Mouse (Mus musculus) liver, embryonic 11.5 days (tissue): ENCODE measurements around the gene Dpm2. TPM values are rescaled to one million over a fixed set of nuclear protein-coding genes. Genes with fewer than 3 reads are reported as not detected.

Experiments
- ATAC-seq: fragments of 200-750 bp; cut with Nextera tagmentation; replicated peaks from 2 replicates; pipeline ENCODE4 v1.8.0; 2017; ENCODE audit warnings: moderate number of reproducible peaks, mild to moderate bottlenecking, moderate TSS enrichment, moderate library complexity; ENCODE audit not compliant: low FRiP score
- DNase-seq: peaks from one replicate; pipeline ENCODE4 v3.0.0-alpha.2; 2017; ENCODE audit warnings: low spot score
- H3K27ac ChIP-seq: fragments of 300-500 bp; sonication (generic); 2 replicates; pipeline ENCODE4 v1.5.1; 2014; ENCODE audit warnings: mild to moderate bottlenecking, low read depth, low read length, control low read depth
- H3K27me3 ChIP-seq: fragments of 300-500 bp; sonication (generic); replicated peaks from 2 replicates; pipeline ENCODE4 v1.6.1; 2014; ENCODE audit warnings: low read length, mixed read lengths; ENCODE audit not compliant: control insufficient read depth, insufficient read depth
- H3K36me3 ChIP-seq: fragments of 300-500 bp; sonication (generic); 2 replicates; pipeline ENCODE4 v1.6.1; 2014; ENCODE audit warnings: mild to moderate bottlenecking, low read length, moderate library complexity, mixed read lengths; ENCODE audit not compliant: control insufficient read depth, insufficient read depth
- H3K4me1 ChIP-seq: fragments of 300-500 bp; sonication (generic); replicated peaks from 2 replicates; pipeline ENCODE4 v1.6.1; 2014; ENCODE audit warnings: low read length, mixed read lengths; ENCODE audit not compliant: control insufficient read depth, insufficient read depth
- H3K4me2 ChIP-seq: fragments of 300-500 bp; sonication (generic); 2 replicates; pipeline ENCODE4 v1.6.1; 2014; ENCODE audit warnings: mild to moderate bottlenecking, control low read depth, moderate library complexity
- H3K4me3 ChIP-seq: fragments of 300-500 bp; sonication (generic); 2 replicates; pipeline ENCODE4 v1.5.1; 2014; ENCODE audit warnings: low read depth, low read length, control low read depth
- H3K9ac ChIP-seq: fragments of 300-500 bp; sonication (generic); 2 replicates; pipeline ENCODE4 v1.6.1; 2014; ENCODE audit warnings: low read depth, low read length, control low read depth
- H3K9me3 ChIP-seq: fragments of 300-500 bp; sonication (generic); 2 replicates; pipeline ENCODE4 v1.6.1; 2016; ENCODE audit warnings: low read length, inconsistent platforms, mixed read lengths; ENCODE audit not compliant: control insufficient read depth
- WGBS: fragments of 180-500 bp; shearing (Covaris S2); extraction: QIAGEN DNeasy Blood & Tissue Kit; methylation state at CpG from one replicate; pipeline ENCODE4 v1.1.7; 2014; 5-methylcytosine and 5-hydroxymethylcytosine counted together
- polyA plus RNA-seq: library from polyadenylated mRNA; unstranded; fragments of >200 nt; fragmentation: Nextera tagmentation; extraction: Ambion mirVana; gene quantifications from 2 replicates; pipeline ENCODE4 v1.2.1, GENCODE M21; 2014

The Dpm2 gene
- polyA plus RNA-seq, 1 experiment from 2014 or later: 109 TPM

GRCm38 (mm10) chr2:32574901-32575585, 4.4 kb downstream of the Dpm2 start:
- Histone ChIP-seq H3K4me3 (peak overlapping the region; percentile 42), H3K27ac (no peak overlapping the region), H3K4me1 (peaks cover 14% of the 10 kb centered on the region), H3K36me3 (0 out of 2 replicates have a peak, but pooled peaks cover 4% of the 10 kb centered on the region), H3K9ac (no peak overlapping the region), H3K9me3 (no peaks in the 10 kb centered on the region), H3K27me3 (peaks cover 37% of the 10 kb centered on the region), H3K4me2 (peak overlapping the region; percentile 79)
- DNase-seq (no peak), ATAC-seq (no peak; the same call in 1 of the 2 replicates)
- 8% methylated on average over 26 of the region's 26 CpGs for WGBS

DNA sequence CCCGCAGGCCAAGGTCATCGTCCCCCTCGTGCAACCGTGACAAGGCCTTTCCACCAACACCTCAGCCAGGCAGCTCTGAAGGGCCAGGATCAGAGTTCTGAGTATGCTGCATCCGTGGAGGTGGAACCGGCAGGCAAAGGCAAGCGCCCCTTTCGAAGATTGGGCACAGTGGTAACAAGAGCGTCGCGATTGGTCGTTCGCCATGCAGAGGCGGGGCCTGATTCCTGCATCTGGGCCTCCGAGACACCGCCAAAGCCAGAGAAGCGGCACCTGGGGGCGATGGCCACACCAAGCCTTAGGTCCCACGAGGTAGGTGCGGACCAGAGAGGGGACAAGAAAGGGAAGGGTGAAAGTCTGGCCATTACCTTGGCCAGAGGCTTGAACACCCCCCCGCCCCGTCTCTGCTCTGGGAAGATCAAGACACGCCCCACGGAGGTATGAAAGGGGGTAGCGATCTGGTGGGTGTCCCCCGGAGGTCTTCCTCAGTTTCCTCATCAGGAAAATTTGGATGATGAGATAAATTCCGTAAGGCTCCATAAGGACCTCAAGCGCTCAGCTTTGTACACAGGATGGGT, 5.0 kb downstream of the Dpm2 start, which contains the start of gene 9430097D07Rik:
Gene 9430097D07Rik (minus strand): TSS at position 99 of the 575 bp plus-strand sequence.
- peak within 1 kb of the TSS; percentile 42 for H3K4me3 ChIP-seq
- ATAC-seq: peak; percentile 56; the same call in 1 of the 2 replicates
- 9% methylated on average over 28 of the region's 28 CpGs for WGBS
- H3K9me3 ChIP-seq: no peaks in the 10 kb centered on the region
- no peak within 1 kb of the TSS for H3K9ac ChIP-seq
- H3K4me1 ChIP-seq: peaks cover 14% of the 10 kb centered on the region
- H3K27ac ChIP-seq: no peak within 1 kb of the TSS
- H3K27me3 ChIP-seq: peaks cover 41% of the 10 kb centered on the region
- DNase-seq: no peak
- peak within 1 kb of the TSS; percentile 79 for H3K4me2 ChIP-seq
- 0 out of 2 replicates have a peak, but pooled peaks cover 4% of the 10 kb centered on the region for H3K36me3 ChIP-seq

GRCm38 (mm10) chr2:32576532-32576931, 5.9 kb downstream of the Dpm2 start:
- ATAC-seq (no peak), DNase-seq (no peak)
- H3K27ac ChIP-seq: no peak overlapping the region
- H3K27me3 ChIP-seq: peaks cover 41% of the 10 kb centered on the region
- no peak overlapping the region for H3K9ac ChIP-seq
- no peaks in the 10 kb centered on the region for H3K9me3 ChIP-seq
- H3K4me1 ChIP-seq: peaks cover 14% of the 10 kb centered on the region
- 0 out of 2 replicates have a peak, but pooled peaks cover 4% of the 10 kb centered on the region for H3K36me3 ChIP-seq
- no peak overlapping the region for H3K4me3 ChIP-seq
- H3K4me2 ChIP-seq: no peak overlapping the region
- 84% methylated on average over 9 of the region's 9 CpGs for WGBS

GRCm38 (mm10) chr2:32578146-32579046, 7.7 kb downstream of the Dpm2 start:
- H3K4me3 ChIP-seq: no peak overlapping the region
- DNase-seq (no peak), ATAC-seq (no peak)
- 0 out of 2 replicates have a peak, but pooled peaks cover under 1% of the 10 kb centered on the region for H3K36me3 ChIP-seq
- 38% methylated on average over 25 of the region's 30 CpGs for WGBS
- H3K9ac ChIP-seq: no peak overlapping the region
- no peak overlapping the region for H3K27ac ChIP-seq
- no peaks in the 10 kb centered on the region for H3K9me3 ChIP-seq
- H3K4me2 ChIP-seq: no peak overlapping the region
- H3K27me3 ChIP-seq: peaks cover 41% of the 10 kb centered on the region
- peaks cover 11% of the 10 kb centered on the region for H3K4me1 ChIP-seq

- no peak overlapping the region for H3K9ac ChIP-seq
- ATAC-seq (no peak; the same call in 1 of the 2 replicates), DNase-seq (no peak)
- no peak overlapping the region for H3K27ac ChIP-seq
- H3K4me2 ChIP-seq: peak overlapping the region; percentile 53
- 39% methylated on average over 19 of the region's 19 CpGs for WGBS
- H3K4me3 ChIP-seq: peak overlapping the region; percentile 27
- H3K36me3 ChIP-seq: no peaks in the 10 kb centered on the region
- H3K27me3 ChIP-seq: peaks cover 30% of the 10 kb centered on the region
- H3K4me1 ChIP-seq: peaks cover 8% of the 10 kb centered on the region
- no peaks in the 10 kb centered on the region for H3K9me3 ChIP-seq
Measured at GRCm38 (mm10) chr2:32581450-32582095, 10.9 kb downstream of the Dpm2 start.

DNA sequence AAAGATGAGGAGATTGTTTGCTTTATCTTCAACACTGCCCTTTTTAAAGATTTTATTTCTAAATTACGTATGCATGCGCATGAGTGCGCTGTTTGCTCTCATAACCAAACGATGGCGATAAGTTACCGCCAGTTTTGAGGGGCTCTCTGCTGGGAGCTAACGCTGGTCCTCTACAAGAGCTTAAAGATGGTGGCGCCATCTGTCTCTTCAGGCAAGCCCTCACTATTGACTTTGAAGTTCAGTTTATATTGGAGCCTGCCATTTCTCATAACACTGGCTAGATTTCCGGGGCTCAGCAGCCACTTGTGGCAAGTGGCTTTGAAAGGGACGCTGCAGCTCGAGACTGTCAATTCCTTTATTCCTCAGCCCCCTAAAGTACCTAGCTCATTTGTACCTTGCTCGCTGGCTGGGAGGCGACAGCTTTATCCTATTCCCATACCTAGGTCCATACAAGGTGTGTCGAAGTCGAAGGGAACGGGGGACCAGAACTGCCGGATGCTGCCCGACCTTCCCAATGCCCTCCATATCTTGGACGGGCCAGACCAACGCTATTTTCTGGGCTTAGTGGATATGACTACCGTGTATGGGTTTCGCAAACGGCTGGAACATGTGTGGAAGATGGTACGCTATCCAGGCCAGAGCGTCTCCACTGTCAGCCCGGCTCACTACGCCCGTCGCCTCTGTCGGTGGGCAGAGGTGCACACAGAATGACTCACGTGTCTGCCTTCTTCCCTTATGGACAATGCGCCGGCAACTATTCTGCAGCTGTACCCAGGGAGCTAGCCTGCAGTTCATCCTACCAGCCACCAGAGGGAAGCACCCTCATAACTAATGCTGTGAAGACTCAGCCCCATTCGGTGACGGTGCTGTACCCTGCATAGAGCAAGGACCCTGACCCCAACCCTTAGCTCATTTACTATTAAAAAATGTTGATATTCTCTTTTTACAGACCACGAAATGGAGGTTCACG, 12.5 kb downstream of the Dpm2 start:
- Histone ChIP-seq H3K4me2 (peak overlapping the region; percentile 62), H3K4me3 (peak overlapping the region; percentile 31), H3K27ac (no peak overlapping the region), H3K27me3 (peaks cover 21% of the 10 kb centered on the region), H3K36me3 (no peaks in the 10 kb centered on the region), H3K9me3 (no peaks in the 10 kb centered on the region), H3K4me1 (peaks cover 13% of the 10 kb centered on the region), H3K9ac (peak overlapping the region; percentile 3; the same call in 1 of the 2 replicates)
- peak; percentile 57 for ATAC-seq
- peak; percentile 77 for DNase-seq
- WGBS: 12% methylated on average over 37 of the region's 37 CpGs

DNA sequence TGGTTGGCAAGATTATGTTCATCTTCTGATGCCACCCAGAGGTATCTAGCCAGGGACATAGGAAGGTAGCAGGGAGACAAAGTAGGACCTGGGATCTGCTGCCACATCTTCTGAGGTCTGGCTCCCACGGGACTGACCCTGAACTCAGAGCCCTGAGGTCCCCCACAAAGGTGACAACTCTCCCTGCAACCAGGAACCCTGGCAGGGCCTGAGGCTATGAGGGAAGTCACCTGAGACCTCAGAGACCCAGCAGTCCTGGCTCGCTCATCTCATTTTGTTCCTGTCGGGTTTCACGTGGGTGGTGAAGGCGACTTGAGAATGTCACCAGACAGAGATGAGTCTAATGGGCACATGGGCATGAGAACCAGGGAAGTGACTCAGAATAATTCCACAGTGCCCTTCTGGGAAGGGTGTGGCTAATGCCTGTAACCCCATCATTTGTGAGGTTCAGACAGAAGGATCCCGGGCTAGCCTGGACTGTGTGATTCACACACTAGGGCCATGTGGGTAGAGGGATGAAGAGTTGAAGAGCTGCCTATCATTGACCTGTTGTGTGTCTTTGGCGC, 14.6 kb downstream of the Dpm2 start:
- Histone ChIP-seq H3K9ac (no peak overlapping the region), H3K4me1 (peaks cover 19% of the 10 kb centered on the region), H3K4me2 (no peak overlapping the region), H3K27me3 (peaks cover 3% of the 10 kb centered on the region), H3K27ac (no peak overlapping the region), H3K36me3 (no peaks in the 10 kb centered on the region; the same call in 1 of the 2 replicates), H3K4me3 (no peak overlapping the region), H3K9me3 (no peaks in the 10 kb centered on the region)
- WGBS: 79% methylated on average over 7 of the region's 7 CpGs
- DNase-seq: no peak
- no peak for ATAC-seq
